Mouse (Mus musculus): ENCODE measurements around the gene Eif5a.
"Not testable (repeated sequence)": the region's sequence is repeated elsewhere in the genome, so short reads cannot be mapped to it uniquely, and the experiment has no call there.

The Eif5a gene

GRCm38 (mm10) chr11:69922012-69922756 lies 426 bp upstream of the Eif5a start:
- DNase-seq (ENCODE audit: extremely low read depth, low read depth, low spot score), result no peak

- DNase-seq (ENCODE audit: extremely low read depth, low read depth, low spot score), result no peak
Measured at GRCm38 (mm10) chr11:69920266-69921031, 1.3 kb downstream of the Eif5a start.

- DNase-seq (ENCODE audit: extremely low read depth, low read depth, low spot score), result peak; percentile 74
Measured at GRCm38 (mm10) chr11:69919661-69920265, 2.0 kb downstream of the Eif5a start.

GRCm38 (mm10) chr11:69919053-69919452 lies 2.7 kb downstream of the Eif5a start:
- no peak for DNase-seq (ENCODE audit: extremely low read depth, low read depth, low spot score)

- DNase-seq (ENCODE audit: extremely low read depth, low read depth, low spot score), result no peak
Measured at GRCm38 (mm10) chr11:69918118-69918517, 3.6 kb downstream of the Eif5a start.

GRCm38 (mm10) chr11:69917379-69917948 lies 4.3 kb downstream of the Eif5a start:
- no peak for DNase-seq (ENCODE audit: extremely low read depth, low read depth, low spot score)

- not testable (repeated sequence) for DNase-seq (ENCODE audit: extremely low read depth, low read depth, low spot score)
Measured at GRCm38 (mm10) chr11:69916652-69917378, 4.9 kb downstream of the Eif5a start.

- DNase-seq (ENCODE audit: extremely low read depth, low read depth, low spot score), result no peak
Measured at GRCm38 (mm10) chr11:69915667-69916627, 5.8 kb downstream of the Eif5a start.

- no peak for DNase-seq (ENCODE audit: extremely low read depth, low read depth, low spot score)
Measured at GRCm38 (mm10) chr11:69914917-69915430, 6.8 kb downstream of the Eif5a start.

- DNase-seq (ENCODE audit: extremely low read depth, low read depth, low spot score), result no peak
Measured at GRCm38 (mm10) chr11:69914372-69914764, 7.4 kb downstream of the Eif5a start.

GRCm38 (mm10) chr11:69913554-69914371 lies 8.0 kb downstream of the Eif5a start, which contains the start of gene Gps2:
Gps2 (plus strand) TSS chr11:69913888.
- DNase-seq (ENCODE audit: extremely low read depth, low read depth, low spot score), result no peak

GRCm38 (mm10) chr11:69912716-69913530 lies 8.8 kb downstream of the Eif5a start:
- DNase-seq (ENCODE audit: extremely low read depth, low read depth, low spot score), result no peak

- no peak for DNase-seq (ENCODE audit: extremely low read depth, low read depth, low spot score)
Measured at GRCm38 (mm10) chr11:69911701-69912100, 10.1 kb downstream of the Eif5a start.

GRCm38 (mm10) chr11:69910781-69911560 lies 10.8 kb downstream of the Eif5a start:
- no peak for DNase-seq (ENCODE audit: extremely low read depth, low read depth, low spot score)

- no peak for DNase-seq (ENCODE audit: extremely low read depth, low read depth, low spot score)
Measured at GRCm38 (mm10) chr11:69910177-69910576, 11.6 kb downstream of the Eif5a start.

- DNase-seq (ENCODE audit: extremely low read depth, low read depth, low spot score), result no peak
Measured at GRCm38 (mm10) chr11:69909174-69909573, 12.6 kb downstream of the Eif5a start.

GRCm38 (mm10) chr11:69908645-69909044 lies 13.1 kb downstream of the Eif5a start:
- no peak for DNase-seq (ENCODE audit: extremely low read depth, low read depth, low spot score)
